Comparison of ENCODE assay signal across 8 mouse cellular contexts in genomic region chr2:93226606-93227595, GRCm38 (mm10). TPM values are rescaled to one million over a fixed set of nuclear protein-coding genes. Genes with fewer than 3 reads are reported as not detected.
DNase-seq lines count a peak whose midpoint lies in the region; TF ChIP-seq lines count a peak whose summit lies in the region.

No protein-coding gene starts in this region.

- no peaks in the 10 kb centered on the region for H3K9me3 ChIP-seq in hindbrain, embryonic 10.5 days

- WGBS in cerebellum, adult 2 months: 14% methylated on average over 20 of the region's 20 CpGs
- 9% methylated on average over 20 of the region's 20 CpGs for WGBS in hindbrain, embryonic 10.5 days

- H3K27me3 ChIP-seq in cerebellum, adult 2 months (ENCODE audit: control insufficient read depth, insufficient read depth, low read length): no peaks in the 10 kb centered on the region
- H3K27me3 ChIP-seq in hindbrain, embryonic 10.5 days (ENCODE audit: insufficient read depth, poor library complexity, severe bottlenecking): peaks cover 13% of the 10 kb centered on the region

- H3K27ac ChIP-seq in cerebellum, adult 2 months (ENCODE audit: insufficient read depth, low read length): no peak overlapping the region
- H3K27ac ChIP-seq in hindbrain, embryonic 10.5 days: peak overlapping the region; percentile 92

- H3K4me3 ChIP-seq in cerebellum, adult 2 months (replicated peaks; ENCODE audit: insufficient read depth, low read depth, low read length): no peak overlapping the region
- peak overlapping the region; percentile 33 for H3K4me3 ChIP-seq in hindbrain, embryonic 10.5 days

- TF ChIP-seq POLR2A in cerebellum, adult 2 months (IDR thresholded peaks at IDR 0.05; ENCODE audit: borderline replicate concordance, insufficient read depth, low read length): no peak

- peaks cover 38% of the 10 kb centered on the region for H3K36me3 ChIP-seq in hindbrain, embryonic 10.5 days

- DNase-seq in MEL-GATA-1-ER (ENCODE audit: extremely low read depth, low read depth): peak; percentile 17
- DNase-seq in cerebellum, adult 2 months: peak; percentile 85 to 92
- peak; percentile 16 to 82 for DNase-seq in frontal cortex, adult 2 months (ENCODE audit: extremely low spot score in 1 of 2, low spot score in 1 of 2)
- DNase-seq in hindbrain, embryonic 10.5 days (ENCODE audit: low spot score): peak; percentile 93
- peak; percentile 72 for DNase-seq in layer of hippocampus, adult 9-11 months
- peak; percentile 91 for DNase-seq in lung, postnatal 10 days
- peak; percentile 48 for DNase-seq in right cerebral cortex, adult 18-20 months
- peak; percentile 89 for DNase-seq in urinary bladder, postnatal 14 days (ENCODE audit: low spot score)

- peaks cover 42% of the 10 kb centered on the region for H3K4me1 ChIP-seq in cerebellum, adult 2 months (ENCODE audit: control insufficient read depth, insufficient read depth, low read length)
- H3K4me1 ChIP-seq in hindbrain, embryonic 10.5 days (replicated peaks): peaks cover 72% of the 10 kb centered on the region

- peak; percentile 98 for TF ChIP-seq CTCF in cerebellum, adult 2 months (IDR thresholded peaks at IDR 0.05; ENCODE audit: borderline replicate concordance, insufficient read depth, low read depth, low read length)

RNA-seq across cellular contexts. Expression of gene Trp53i11, which starts 39.6 kb away (rescaled TPM):
- polyA plus RNA-seq in cerebellum, adult 2 months (2012; rRNA removed): 54.5 and 59.6 TPM in 2 replicates
- 80.4 and 85.9 TPM in 2 replicates for polyA plus RNA-seq in frontal cortex, adult 2 months (2012; rRNA removed)
- 202 and 281 TPM in 2 replicates for polyA plus RNA-seq in hindbrain, embryonic 10.5 days (2016; fragmentation: Nextera tagmentation; extraction: Ambion mirVana)

Comparison
In these comparisons a context has a peak if more than half of its experiments do, and no peak if none do; other contexts are left out.
1. DNase-seq: peak in every context shown above with its lines; median percentile 93 in hindbrain, embryonic 10.5 days; 91 in lung, postnatal 10 days; 89 in urinary bladder, postnatal 14 days; 88 in cerebellum, adult 2 months; 72 in layer of hippocampus, adult 9-11 months; 49 in frontal cortex, adult 2 months; 48 in right cerebral cortex, adult 18-20 months; 17 in MEL-GATA-1-ER.